Mouse (Mus musculus): ENCODE results near the gene Tmem121.
"Not testable (repeated sequence)": the region's sequence is repeated elsewhere in the genome, so short reads cannot be mapped to it uniquely, and the experiment has no call there.

The Tmem121 gene

DNA sequence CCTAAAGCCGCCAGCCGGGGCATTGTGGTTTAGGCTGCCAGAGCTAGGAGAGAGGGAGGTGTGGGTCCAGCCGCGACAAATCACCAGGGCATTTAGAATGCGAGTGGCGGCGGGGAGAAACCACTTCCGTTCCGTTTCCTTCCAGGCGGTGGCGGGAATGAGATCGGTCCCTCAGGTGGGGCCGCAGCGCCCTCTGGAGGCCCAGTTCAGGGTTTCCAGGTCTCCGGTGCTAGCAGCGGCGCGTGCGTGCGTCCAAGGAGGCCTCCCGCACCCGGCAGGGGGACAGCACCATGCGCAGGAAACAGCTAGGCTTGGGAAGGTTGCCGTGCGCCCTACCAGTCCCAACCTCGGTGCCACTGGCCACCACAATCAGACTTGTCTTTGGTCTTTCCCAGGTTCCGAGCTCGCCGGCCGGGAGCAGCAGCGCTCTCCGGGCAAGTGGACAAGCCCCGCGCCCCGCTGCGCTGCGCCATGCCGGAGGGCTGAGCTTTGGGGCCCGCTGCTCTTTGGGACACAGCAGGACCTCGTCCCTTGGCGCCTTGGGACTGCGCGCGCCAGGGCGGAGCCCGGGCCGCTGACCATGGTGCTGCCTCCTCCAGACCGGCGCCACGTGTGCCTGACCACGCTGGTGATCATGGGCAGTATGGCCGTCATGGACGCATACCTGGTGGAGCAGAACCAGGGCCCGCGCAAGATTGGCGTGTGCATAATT, 2.0 kb downstream of the Tmem121 start:
- peak; percentile 89 to 92 for DNase-seq (ENCODE audit: low spot score in 2 of 2)

DNA sequence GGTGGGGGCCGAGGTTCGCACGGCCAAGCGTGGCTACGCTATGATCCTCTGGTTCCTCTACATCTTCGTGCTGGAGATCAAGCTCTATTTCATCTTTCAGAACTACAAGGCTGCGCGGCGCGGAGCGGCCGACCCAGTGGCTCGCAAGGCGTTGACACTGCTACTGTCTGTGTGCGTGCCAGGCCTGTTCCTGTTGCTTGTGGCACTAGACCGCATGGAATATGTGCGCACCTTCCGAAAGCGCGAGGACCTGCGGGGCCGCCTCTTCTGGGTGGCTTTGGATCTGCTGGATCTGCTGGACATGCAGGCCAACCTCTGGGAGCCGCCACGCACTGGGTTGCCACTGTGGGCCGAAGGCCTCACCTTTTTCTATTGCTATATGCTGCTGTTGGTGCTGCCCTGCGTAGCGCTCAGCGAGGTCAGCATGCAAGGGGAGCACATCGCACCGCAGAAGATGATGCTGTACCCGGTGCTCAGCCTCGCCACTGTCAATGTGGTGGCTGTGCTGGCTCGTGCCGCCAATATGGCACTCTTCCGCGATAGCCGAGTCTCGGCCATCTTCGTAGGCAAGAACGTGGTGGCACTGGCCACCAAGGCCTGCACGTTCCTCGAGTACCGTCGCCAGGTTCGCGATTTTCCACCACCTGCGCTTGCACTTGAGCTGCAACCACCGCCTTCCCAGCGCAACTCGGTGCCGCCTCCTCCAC, 2.8 kb downstream of the Tmem121 start:
- DNase-seq (ENCODE audit: low spot score in 2 of 2) = no peak

DNA sequence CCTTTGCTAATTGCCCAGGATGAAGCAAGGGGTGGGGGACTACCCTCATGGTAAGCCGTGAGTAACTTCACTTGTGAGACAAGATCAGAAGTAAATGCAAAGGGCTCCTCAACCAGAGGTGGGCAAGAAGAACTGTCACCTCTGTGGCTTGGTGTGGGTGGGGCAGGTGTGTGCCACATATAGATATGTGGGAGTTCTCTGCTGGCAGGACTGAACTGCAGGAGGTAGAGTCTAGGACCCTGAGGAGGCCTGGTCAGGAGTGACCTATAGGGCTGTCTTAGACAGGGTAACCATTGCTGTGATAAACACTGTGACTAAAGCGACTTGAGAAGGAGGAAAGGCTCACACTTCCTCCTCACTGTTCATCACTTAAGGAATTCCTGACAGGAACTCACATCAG, 7.7 kb downstream of the Tmem121 start:
- no peak for DNase-seq (ENCODE audit: low spot score in 2 of 2)

DNA sequence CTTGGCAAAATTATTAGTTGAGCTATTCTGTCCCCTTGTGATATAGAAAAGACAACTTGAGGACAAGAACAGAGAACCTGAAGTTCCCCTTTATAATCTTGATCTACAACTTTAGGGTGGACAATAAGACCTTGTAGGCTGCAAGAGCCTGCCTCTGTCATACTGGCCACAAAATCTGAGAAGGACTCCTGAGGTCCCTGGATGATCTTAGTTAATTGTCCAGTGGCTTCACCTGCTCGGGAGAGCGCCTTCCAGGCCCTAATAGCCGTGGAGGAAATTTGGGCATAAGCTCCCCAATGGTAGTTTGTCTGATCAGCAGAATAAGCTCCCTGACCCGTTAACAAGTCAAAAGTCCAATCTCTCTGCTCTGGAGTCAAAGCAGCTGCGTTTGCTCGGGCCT, 13.4 kb downstream of the Tmem121 start:
- not testable (repeated sequence) for DNase-seq (ENCODE audit: low spot score in 2 of 2)

DNA sequence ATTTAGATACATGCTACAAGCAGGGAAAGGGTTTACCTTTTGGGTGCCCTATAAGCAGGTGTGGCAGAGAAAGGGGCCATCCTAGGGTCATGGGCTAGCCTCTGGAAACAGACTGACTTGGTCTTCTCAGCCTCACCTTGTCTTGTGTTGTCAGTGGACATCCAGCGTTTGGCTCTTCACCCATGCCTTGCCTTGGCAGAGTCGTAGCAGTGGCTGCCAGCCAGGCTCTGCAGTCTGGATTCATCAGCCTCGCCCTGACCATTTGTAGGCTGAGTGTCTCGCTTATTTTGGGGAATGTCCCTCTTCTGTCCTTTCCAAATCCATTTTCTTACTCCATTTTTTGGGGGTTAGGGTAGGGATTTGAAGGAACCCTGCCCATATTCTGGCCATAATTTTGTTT, 15.6 kb downstream of the Tmem121 start:
- DNase-seq (ENCODE audit: low spot score in 2 of 2) = no peak

DNA sequence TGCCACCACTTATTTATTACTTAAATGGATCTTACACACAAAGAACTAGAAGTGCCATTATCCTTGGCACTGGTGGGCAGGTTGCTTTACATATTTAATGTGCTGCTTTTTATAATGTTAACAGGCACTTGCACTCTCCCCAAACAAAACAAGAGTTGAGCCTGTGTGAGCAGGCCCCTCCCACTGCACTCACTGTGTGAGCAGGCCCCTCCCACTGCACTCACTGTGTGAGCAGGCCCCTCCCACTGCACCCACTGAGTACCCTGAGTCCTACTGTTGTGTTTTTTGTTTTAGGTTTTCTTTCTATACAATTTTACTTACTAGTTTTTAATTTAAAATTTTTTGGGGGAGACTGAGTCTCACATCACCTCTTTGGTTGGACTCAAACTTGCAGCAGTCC, 16.3 kb downstream of the Tmem121 start:
- no peak for DNase-seq (ENCODE audit: low spot score in 2 of 2)

DNA sequence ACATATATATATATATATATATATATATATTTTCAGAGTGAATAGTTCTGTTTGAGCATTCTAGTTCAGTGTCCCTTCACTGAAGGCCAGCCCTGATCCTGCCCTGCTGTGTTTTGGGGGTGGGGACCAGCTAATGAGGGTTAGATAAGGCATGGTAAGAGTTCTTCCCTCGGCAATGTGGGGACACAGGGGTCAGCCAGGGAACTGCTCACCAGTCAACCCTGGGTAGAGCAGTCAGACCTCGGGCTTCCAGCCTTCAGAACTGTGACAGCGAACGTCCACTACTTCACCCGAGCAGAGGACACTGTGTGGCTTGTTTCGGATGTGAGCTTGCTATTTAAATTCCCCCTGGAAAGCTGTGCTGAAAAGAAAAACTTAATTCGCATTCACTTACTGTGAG, 17.8 kb downstream of the Tmem121 start:
- DNase-seq (ENCODE audit: low spot score in 2 of 2) = no peak

DNA sequence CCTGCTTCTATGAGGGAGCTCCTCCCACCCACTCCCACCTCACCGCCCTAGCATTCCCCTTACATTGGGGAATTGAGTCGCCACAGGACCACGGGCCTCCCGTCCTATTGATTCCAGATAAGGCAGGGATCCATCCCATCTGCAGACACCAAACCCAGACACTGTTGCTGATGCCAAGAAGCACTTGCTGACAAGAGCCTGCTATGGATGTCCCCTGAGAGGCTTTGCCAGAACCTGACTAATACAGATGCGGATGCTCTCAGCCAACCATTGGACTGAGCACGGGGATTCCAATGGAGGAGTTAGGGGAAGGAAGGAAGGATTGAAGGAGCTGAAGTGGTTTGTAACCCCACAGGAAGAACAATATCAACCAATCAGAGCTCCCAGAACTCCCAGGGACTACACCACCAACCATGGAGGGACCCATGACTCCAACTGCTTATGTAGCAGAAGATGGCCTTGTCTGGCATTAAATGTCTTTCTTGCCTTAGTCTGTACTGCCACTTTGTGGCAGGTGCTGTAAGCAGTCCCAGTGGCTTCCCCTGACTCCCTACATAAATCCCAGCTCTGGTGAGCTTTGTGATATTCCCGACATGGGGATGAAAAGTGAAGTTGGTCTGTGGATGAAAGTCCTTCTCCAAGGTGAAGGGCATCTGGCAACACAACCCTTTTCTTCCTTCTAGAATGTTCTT, 19.7 kb downstream of the Tmem121 start:
- no peak for DNase-seq (ENCODE audit: low spot score in 2 of 2)

DNA sequence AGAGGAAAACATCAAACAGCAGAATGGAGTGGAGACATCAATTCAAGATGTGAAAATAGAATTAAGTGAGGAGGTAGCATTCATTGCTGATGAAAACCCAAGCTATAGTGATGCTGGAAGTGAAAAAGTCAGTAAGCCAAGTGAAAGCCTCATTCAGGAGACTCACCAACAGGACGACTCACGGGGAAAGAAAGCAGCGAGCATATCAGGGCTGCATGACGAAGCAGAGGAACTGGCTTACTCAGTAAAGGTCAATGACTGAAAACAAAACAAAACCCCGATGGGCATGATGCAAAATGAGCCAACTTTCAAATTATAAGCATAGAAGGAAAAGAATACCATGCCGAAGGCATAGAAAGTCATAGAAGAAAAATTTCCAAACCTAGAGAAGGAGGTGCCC, 22.0 kb downstream of the Tmem121 start:
- no peak for DNase-seq (ENCODE audit: low spot score in 2 of 2)

DNA sequence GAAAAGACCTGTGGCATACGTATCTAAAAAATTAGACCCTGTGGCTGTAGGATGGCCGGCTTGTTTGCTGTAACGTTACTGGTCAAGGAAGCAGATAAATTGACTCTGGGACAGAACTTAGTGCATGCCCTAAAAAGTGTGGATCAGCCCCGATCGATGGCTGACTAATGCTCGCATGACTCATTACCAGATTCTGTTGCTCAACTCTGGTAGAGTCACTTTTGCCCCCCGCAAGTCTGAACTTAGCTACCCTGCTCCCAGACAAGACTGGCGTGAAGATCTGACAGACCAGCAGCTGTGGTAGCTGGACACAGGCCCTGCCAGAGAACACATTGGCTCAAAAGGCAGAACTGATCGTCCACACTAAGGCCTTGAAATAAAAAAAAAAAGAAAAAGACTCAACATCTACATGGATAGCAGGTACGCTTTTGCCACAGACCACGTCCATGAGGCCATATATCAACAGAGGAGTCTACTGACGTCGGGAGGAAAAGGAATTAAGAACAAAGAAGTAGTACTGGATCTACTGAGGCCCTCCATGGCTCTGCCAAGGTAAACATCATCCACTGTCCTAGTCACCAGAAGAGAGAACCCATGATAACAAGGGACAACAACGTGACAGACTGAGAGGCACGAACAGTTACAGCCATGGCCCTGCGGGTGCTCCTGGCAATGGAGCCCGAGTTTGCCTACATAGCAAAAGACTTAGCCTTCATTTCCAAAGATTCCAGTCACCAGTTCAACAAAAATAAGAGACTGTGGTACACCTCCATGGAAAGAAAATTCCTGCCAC, 25.1 kb downstream of the Tmem121 start:
- no peak for DNase-seq (ENCODE audit: low spot score in 2 of 2)

DNA sequence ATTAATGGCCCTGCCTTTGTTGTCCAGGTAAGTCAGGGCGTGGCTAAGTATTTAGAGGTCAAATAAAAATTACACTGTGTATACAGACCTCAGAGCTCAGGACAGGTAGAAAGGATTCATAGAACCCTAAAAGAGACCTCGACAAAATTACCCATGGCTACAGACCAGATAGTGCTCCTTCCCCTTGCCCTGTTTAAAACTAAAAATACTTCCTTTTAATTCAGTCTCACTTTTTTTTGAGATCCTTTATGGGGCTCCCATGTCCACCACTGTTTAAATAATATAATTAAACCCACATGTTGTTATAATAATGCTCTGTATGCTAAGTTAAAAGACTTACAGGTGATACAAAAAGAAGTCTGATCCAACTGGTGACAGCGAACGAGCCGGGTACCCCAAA, 26.0 kb downstream of the Tmem121 start:
- DNase-seq (ENCODE audit: low spot score in 2 of 2) = no peak

DNA sequence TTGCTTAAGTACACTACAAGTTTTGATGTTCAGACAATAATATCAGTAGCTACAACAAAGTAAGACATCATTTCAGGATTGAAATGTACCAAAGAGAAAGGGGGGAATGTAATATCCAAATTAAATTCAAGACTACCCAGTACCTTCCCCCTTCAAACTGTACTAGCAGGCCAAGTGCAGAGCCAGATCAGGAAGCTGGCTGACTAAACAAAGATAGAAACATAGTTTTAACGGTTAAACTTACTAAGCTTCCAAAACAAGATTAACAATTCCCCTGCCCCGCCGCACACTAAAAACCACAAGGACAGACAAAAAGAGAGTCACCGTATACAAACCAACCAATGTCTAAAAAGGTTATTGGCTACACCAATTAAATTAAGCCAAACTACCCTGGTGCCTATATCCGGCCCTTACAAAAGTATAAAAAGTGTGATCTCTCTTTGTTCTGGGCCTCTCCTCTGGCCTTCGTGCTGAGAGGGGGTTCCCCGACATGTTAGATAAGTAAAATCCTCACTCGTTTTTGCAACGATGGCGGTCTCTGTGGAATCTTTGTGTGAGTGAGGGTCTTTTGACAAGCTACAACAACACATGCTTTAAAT, 26.7 kb downstream of the Tmem121 start:
- DNase-seq (ENCODE audit: low spot score in 2 of 2) = no peak

DNA sequence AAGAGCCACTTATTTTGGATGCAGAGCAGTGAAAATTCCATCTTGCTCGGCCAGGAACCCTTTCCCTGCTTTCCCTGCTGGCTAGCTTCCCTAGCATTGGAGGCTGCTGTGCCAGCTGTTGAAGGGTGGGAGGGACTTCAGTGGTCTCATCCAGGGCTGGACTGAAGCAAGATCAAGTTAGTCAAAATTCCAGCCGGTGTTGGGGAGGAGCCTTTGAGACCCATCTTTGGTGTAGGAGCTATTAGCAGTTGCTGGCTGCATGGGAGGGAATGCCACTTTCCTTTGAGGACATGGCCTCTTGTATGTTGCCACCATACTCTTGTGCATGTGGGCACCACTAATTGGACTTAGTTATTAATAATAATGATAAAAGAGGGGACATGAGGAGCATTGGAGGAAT, 27.5 kb downstream of the Tmem121 start:
- no peak for DNase-seq (ENCODE audit: low spot score in 2 of 2)

DNA sequence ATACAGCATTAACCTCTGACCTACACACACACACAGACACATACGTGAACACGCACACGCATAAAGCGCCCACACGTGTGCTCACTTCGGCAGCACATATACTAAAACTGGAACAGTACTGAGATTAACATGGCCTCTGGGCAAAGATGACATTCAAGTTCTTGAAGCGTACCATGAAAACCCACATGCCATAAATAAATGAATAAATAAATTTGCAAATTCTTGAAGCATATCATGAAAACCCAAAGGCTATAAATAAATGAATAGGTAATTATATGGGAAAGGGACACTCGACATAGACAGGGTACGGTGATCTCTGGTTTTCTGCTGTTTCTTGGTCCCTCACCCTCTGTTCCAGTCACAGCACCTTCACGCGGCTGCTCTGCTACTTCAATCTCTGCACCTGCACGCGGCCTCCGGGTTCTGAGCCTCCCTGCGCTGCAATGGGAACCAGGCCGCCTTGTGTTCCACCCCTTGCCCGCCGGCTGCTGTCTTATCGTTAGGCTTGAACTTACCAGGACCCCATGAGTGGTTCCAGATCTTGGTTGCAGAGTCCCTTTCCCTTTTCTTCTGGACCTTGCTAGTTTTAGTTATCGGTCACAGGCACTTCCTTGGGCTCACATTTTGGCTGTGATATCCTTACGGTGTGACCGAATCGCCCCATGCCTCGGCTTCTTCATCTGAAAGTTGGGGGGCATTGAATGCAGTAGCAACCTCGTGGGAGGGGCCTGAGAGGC, 28.5 kb downstream of the Tmem121 start:
- DNase-seq (ENCODE audit: low spot score in 2 of 2) = no peak

DNA sequence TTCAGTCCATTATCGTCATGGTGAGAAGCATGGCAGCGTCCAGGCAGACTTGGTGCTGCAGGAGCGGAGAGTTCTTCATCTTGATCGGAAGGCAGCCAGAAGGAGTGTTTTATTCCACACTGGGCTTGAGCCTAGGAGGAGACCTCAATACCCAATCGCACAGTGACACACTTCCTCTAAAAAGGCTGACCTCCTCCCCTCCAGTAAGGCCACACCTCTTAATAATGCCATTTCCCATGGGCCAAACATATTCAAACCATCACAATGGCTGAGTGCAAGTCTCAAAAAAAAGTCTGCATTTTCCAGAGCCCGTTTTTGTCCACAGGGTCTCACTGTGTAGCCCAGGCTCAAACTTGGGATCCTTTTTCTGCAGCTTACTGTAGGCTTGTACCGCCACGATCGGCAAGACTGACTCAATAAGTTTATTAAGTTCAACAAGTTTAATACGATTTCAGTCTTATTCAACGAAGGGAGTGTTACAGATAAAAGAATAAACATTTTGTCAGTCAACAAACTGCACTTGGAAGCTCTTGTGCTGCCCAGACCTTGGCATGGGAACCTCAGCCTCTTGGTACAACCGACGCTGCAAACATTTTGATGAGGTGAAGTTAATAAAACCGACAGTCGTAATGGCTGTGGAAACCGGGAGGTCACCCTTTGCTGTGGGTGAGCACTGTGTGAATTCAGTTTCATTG, 29.4 kb downstream of the Tmem121 start:
- DNase-seq (ENCODE audit: low spot score in 2 of 2) = no peak

DNA sequence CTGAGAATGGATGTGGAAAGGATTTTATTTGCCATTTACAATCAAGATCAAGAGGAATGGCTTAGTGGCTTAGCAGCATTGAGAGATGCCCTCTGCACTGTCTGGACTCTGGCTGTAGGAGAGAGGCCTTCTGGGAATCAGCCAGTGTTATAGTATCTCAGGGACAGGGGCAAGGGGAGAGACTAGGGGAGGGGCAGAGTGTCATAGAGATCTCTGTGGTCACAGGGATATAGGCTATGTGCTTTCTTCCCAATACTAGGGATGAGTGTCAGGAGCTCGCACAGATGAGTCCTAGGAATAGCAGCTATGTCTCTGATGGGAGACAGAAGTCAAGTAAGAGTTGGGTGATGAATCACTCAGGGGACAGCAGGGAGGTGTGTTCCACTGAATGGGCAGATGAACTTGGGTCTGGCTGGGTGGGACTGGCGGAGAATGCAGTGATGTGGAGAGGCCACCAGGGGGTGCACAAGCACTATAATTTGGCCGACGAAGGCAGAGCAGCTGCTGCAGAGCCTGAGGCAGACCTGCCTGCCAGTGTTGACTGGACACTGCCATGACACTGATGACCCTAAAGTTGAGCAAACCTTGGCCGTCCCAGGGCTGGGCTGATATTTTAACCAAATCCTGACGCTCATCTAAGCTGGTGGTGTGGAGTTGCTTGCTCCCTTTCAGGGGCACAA, 30.1 kb downstream of the Tmem121 start:
- DNase-seq (ENCODE audit: low spot score in 2 of 2) = peak in 1 of 2 experiments; percentile 43

DNA sequence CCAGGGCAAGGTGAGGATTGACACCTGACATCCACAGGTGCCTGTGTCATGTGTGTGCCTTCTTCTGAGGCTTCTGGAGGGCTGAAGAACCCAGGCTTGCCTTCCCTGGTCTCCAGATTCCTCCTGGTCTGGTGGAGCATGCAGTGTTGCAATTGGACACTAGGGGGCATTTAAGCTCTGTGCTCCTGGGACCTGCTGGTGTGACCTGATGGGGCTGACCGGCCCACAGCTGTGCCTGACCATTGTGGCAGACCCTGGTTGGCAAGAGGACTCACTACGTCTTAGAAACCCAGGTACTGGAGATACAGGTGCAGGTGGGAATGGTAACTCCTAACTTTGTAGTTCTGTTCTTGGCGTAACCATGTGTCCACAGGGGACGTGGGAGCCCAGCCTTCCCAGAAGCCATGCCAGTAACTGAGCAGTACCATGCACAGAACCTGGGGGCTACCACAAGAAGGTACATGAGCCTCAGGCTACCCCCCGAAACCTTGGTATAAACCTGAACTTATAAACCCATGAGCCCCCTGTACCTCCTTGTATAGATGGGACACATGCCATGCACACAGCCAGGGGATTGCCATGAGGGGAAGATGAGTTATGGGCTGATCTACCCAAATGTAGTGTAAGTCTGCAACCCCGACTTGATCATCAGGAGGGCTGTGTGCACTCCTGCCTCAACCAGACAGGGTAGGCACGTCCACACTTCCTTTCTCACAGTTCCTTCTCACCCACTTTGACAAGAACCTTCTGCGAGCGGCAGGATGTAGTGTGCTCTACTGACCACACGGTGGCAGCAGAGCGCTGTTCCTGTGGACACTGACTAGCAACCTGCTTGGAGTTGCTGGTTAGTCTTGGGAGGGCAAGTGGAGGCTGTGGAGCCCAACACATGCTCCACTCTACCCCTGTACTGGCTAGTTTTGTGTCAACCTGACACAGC, 31.8 kb downstream of the Tmem121 start:
- peak; percentile 60 to 63 for DNase-seq (ENCODE audit: low spot score in 2 of 2)

DNA sequence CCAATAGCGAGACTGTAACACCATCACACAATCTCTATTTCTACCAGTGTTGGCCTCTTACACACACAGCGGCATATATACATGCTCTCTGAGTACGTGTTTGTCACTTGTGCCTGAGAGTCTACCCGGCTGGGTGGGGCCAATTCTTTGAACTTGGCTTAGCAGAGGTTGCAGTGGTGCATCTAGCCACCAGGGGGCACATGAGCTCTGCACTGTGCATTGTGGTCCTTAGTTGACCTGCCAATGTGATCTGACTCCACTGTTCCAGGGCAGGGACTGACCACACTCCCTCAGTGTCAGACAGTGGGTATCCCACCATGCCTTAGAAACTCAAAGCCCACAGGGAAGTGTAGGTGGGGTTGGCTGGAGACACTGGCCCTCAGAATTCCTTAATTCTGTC, 34.1 kb downstream of the Tmem121 start:
- no peak for DNase-seq (ENCODE audit: low spot score in 2 of 2)

DNA sequence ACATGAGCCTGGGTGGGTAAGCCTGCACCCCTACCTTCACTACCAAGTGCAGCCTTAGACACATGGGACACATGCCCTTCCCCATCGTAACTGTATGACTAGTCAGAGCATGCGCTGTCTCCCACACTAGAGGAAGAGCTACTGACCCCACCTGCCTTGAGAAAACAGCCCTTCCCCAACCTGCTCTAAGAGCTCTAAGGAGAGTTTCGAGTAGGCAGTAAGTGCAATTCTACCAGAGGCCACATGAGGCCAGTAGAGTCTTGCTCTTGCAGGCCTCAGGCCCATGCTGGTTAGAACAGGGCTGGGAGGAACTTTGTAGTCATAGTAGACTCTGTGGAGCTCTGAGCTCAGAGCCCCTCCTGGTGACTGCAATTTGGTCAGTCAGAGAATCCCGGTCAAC, 34.7 kb downstream of the Tmem121 start:
- DNase-seq (ENCODE audit: low spot score in 2 of 2) = peak; percentile 44 to 57

Measured in frontal cortex, postnatal 25 days (tissue).